Mouse (Mus musculus) small intestine, adult 2 months (tissue): Measurements from ENCODE around the gene Cebpe. TPM values are rescaled to one million over a fixed set of nuclear protein-coding genes. Genes with fewer than 3 reads are reported as not detected.
A peak's percentile ranks its signal among the peaks of the same experiment; 100 is the strongest.

Experiments
- H3K27ac ChIP-seq: fragments of 200-500 bp; 2 replicates; pipeline ENCODE4 v1.5.1; 2012; ENCODE audit warnings: low read depth, low read length, control low read depth, inconsistent platforms; ENCODE audit not compliant: insufficient read depth
- H3K27me3 ChIP-seq: fragments of 200-500 bp; 2 replicates; pipeline ENCODE4 v1.6.1; 2012; ENCODE audit warnings: mild to moderate bottlenecking, moderate library complexity, low read length, inconsistent platforms; ENCODE audit not compliant: control insufficient read depth, insufficient read depth
- H3K36me3 ChIP-seq: fragments of 200-500 bp; 2 replicates; pipeline ENCODE4 v1.6.1; 2012; ENCODE audit warnings: mild to moderate bottlenecking, low read length, control low read depth, inconsistent platforms; ENCODE audit not compliant: control insufficient read depth, insufficient read depth
- H3K4me1 ChIP-seq: fragments of 200-500 bp; 2 replicates; pipeline ENCODE4 v1.6.1; 2012; ENCODE audit warnings: low read length, inconsistent platforms, mixed read lengths; ENCODE audit not compliant: control insufficient read depth, insufficient read depth, insufficient read length
- H3K4me3 ChIP-seq: fragments of 200-500 bp; 2 replicates; pipeline ENCODE4 v1.5.1; 2012; ENCODE audit warnings: low read depth, mild to moderate bottlenecking, control low read depth, inconsistent platforms, low read length, moderate library complexity
- CTCF ChIP-seq: fragments of 200-500 bp; IDR thresholded peaks from 2 replicates; pipeline ENCODE4 v1.5.1; 2012; ENCODE audit warnings: low read depth, mild to moderate bottlenecking, control low read depth, inconsistent platforms, low read length, moderate library complexity, mixed read lengths; ENCODE audit not compliant: insufficient replicate concordance, insufficient read length; ENCODE audit errors: extremely low read depth
- POLR2A ChIP-seq: fragments of 200-500 bp; IDR thresholded peaks from 2 replicates; pipeline ENCODE4 v1.6.1; 2012; ENCODE audit warnings: low read depth, mild to moderate bottlenecking, control low read depth, inconsistent platforms, low read length, moderate library complexity
- WGBS: fragments of 180-500 bp; shearing (Covaris S2); methylation state at CpG from one replicate; pipeline ENCODE4 v1.1.7; 2018; 5-methylcytosine and 5-hydroxymethylcytosine counted together
- polyA plus RNA-seq: library from polyadenylated mRNA; depleted of rRNA; stranded (reverse); fragments of >200 nt; gene quantifications from 2 replicates; pipeline ENCODE4 v1.2.3, GENCODE M21; 2012; rRNA removed

Gene Cebpe
- 4.2 and 4.4 TPM in 2 replicates for polyA plus RNA-seq

GRCm38 (mm10) chr14:54712074-54712473 is at the start of gene Cebpe:
TSS of gene Cebpe (minus strand) at chr14:54712174.
- H3K36me3 ChIP-seq = no peaks in the 10 kb centered on the region
- WGBS = 80% methylated on average over 7 of the region's 7 CpGs
- H3K27me3 ChIP-seq = no peaks in the 10 kb centered on the region
- H3K4me3 ChIP-seq = peak within 1 kb of the TSS; percentile 14
- H3K4me1 ChIP-seq = peaks cover 2% of the 10 kb centered on the region
- no peak within 1 kb of the TSS for H3K27ac ChIP-seq
- TF ChIP-seq CTCF = no peak
- TF ChIP-seq POLR2A = no peak

GRCm38 (mm10) chr14:54756382-54756781 is 44.4 kb upstream of the Cebpe start:
- Histone ChIP-seq H3K27me3 (no peaks in the 10 kb centered on the region), H3K27ac (peak overlapping the region; percentile 33; the same call in 1 of the 2 replicates), H3K4me1 (peaks cover 22% of the 10 kb centered on the region), H3K4me3 (no peak overlapping the region), H3K36me3 (peaks cover 48% of the 10 kb centered on the region)
- no peak for TF ChIP-seq POLR2A
- no peak for TF ChIP-seq CTCF
- WGBS = 70% methylated on average over 6 of the region's 6 CpGs

GRCm38 (mm10) chr14:54754602-54755018 is 42.6 kb upstream of the Cebpe start:
- no peak overlapping the region for H3K4me3 ChIP-seq
- H3K27ac ChIP-seq = peak overlapping the region; percentile 30
- TF ChIP-seq CTCF (no peak), POLR2A (no peak)
- WGBS = 31% methylated on average over 6 of the region's 6 CpGs
- peaks cover 50% of the 10 kb centered on the region for H3K36me3 ChIP-seq
- no peaks in the 10 kb centered on the region for H3K27me3 ChIP-seq
- peaks cover 10% of the 10 kb centered on the region for H3K4me1 ChIP-seq

GRCm38 (mm10) chr14:54753986-54754601 is 42.1 kb upstream of the Cebpe start:
- Histone ChIP-seq H3K27ac (0 out of 2 replicates have a peak overlapping the region, but pooled peaks have one; percentile 21), H3K4me3 (no peak overlapping the region), H3K27me3 (no peaks in the 10 kb centered on the region), H3K36me3 (peaks cover 47% of the 10 kb centered on the region), H3K4me1 (peaks cover 8% of the 10 kb centered on the region)
- no peak for TF ChIP-seq CTCF
- TF ChIP-seq POLR2A = no peak
- WGBS = 74% methylated on average over 14 of the region's 14 CpGs

GRCm38 (mm10) chr14:54752938-54753337 is 41.0 kb upstream of the Cebpe start:
- WGBS = 88% methylated on average over 6 of the region's 6 CpGs
- Histone ChIP-seq H3K36me3 (peaks cover 38% of the 10 kb centered on the region), H3K4me1 (peaks cover 8% of the 10 kb centered on the region), H3K27ac (no peak overlapping the region), H3K4me3 (no peak overlapping the region), H3K27me3 (no peaks in the 10 kb centered on the region)
- TF ChIP-seq CTCF (no peak), POLR2A (no peak)

GRCm38 (mm10) chr14:54751768-54752167 is 39.8 kb upstream of the Cebpe start:
- H3K27ac ChIP-seq = no peak overlapping the region
- H3K36me3 ChIP-seq = peaks cover 34% of the 10 kb centered on the region
- TF ChIP-seq POLR2A (no peak), CTCF (no peak)
- H3K4me1 ChIP-seq = peaks cover 8% of the 10 kb centered on the region
- H3K4me3 ChIP-seq = no peak overlapping the region
- 95% methylated on average over 1 of the region's 1 CpGs for WGBS
- H3K27me3 ChIP-seq = no peaks in the 10 kb centered on the region

GRCm38 (mm10) chr14:54749238-54749637 is 37.3 kb upstream of the Cebpe start:
- Histone ChIP-seq H3K36me3 (peaks cover 27% of the 10 kb centered on the region), H3K4me3 (no peak overlapping the region), H3K4me1 (peaks cover 11% of the 10 kb centered on the region), H3K27me3 (no peaks in the 10 kb centered on the region), H3K27ac (no peak overlapping the region)
- WGBS = 73% methylated on average over 4 of the region's 4 CpGs
- no peak for TF ChIP-seq CTCF
- TF ChIP-seq POLR2A = no peak
